8 mouse cellular contexts compared by ENCODE assay signal in genomic region chr11:46052105-46052659, GRCm38 (mm10). TPM values are rescaled to one million over a fixed set of nuclear protein-coding genes. Genes with fewer than 3 reads are reported as not detected.
A peak's percentile ranks its signal among the peaks of the same experiment; 100 is the strongest.
DNase-seq lines count a peak whose midpoint lies in the region; ATAC-seq and TF ChIP-seq lines count a peak whose summit lies in the region.
"Not testable (repeated sequence)": the region's sequence is repeated elsewhere in the genome, so short reads cannot be mapped to it uniquely, and the experiment has no call there.

Gene Gm12166 (minus strand): TSS chr11:46052321.

- intact Hi-C loops in left cerebral cortex, adult 2 months (cut with DNase I) = loop anchor here (1.0 to 2.0 kb wide), 2 partner anchors 72 to 163 kb away; no protein-coding TSS in a partner anchor

- 24% methylated on average over 19 of the region's 19 CpGs for WGBS in hindbrain, embryonic 14.5 days
- WGBS in midbrain, embryonic 11.5 days = 27% methylated on average over 19 of the region's 19 CpGs

- TF ChIP-seq CTCF in left cerebral cortex, adult 2 months (IDR thresholded peaks at IDR 0.05) = peak; percentile 59

- ATAC-seq in hindbrain, embryonic 14.5 days (ENCODE audit: low FRiP score); midbrain, embryonic 11.5 days (ENCODE audit: low FRiP score): not testable (repeated sequence)

- H3K27me3 ChIP-seq in hindbrain, embryonic 14.5 days (ENCODE audit: control insufficient read depth, insufficient read depth, low read length); midbrain, embryonic 11.5 days (ENCODE audit: control insufficient read depth, insufficient read depth, low read length); splenic B cell, adult 2 months (ENCODE audit: control insufficient read depth, insufficient read depth, low read length, poor library complexity, severe bottlenecking): not testable (repeated sequence)

- not testable (repeated sequence) for H3K4me1 ChIP-seq in hindbrain, embryonic 14.5 days (replicated peaks; ENCODE audit: control insufficient read depth, insufficient read depth, low read length); midbrain, embryonic 11.5 days (ENCODE audit: control insufficient read depth, insufficient read depth, low read length)

- H3K36me3 ChIP-seq in hindbrain, embryonic 14.5 days (replicated peaks; ENCODE audit: control insufficient read depth, insufficient read depth); midbrain, embryonic 11.5 days (ENCODE audit: control insufficient read depth, insufficient read depth, low read length); splenic B cell, adult 2 months (ENCODE audit: control insufficient read depth, insufficient read depth, low read length, poor library complexity, severe bottlenecking): not testable (repeated sequence)

- H3K9ac ChIP-seq in hindbrain, embryonic 14.5 days; midbrain, embryonic 11.5 days (ENCODE audit: low read length): not testable (repeated sequence)

- 0 out of 2 replicates have a peak within 1 kb of the TSS, but pooled peaks have one; percentile 10 for H3K4me2 ChIP-seq in hindbrain, embryonic 14.5 days (replicated peaks)
- H3K4me2 ChIP-seq in midbrain, embryonic 11.5 days = not testable (repeated sequence)

- H3K27ac ChIP-seq in hindbrain, embryonic 14.5 days; left cerebral cortex, adult 2 months; midbrain, embryonic 11.5 days (ENCODE audit: low read depth, low read length): not testable (repeated sequence)

- not testable (repeated sequence) for H3K4me3 ChIP-seq in hindbrain, embryonic 14.5 days (replicated peaks; ENCODE audit: low read length); left cerebral cortex, adult 2 months; midbrain, embryonic 11.5 days (ENCODE audit: low read depth, low read length)

- peak; percentile 79 for DNase-seq in A20 (ENCODE audit: low read depth, low spot score)
- peak; percentile 54 to 86 for DNase-seq in adrenal gland, adult (ENCODE audit: inconsistent age in 2 of 2, low spot score in 1 of 2)
- peak; percentile 74 to 82 for DNase-seq in cerebellum, postnatal 14 days
- DNase-seq in gastrocnemius, postnatal 25 days = peak; percentile 56
- not testable (repeated sequence) for DNase-seq in hindbrain, embryonic 14.5 days (ENCODE audit: low spot score)
- DNase-seq in left cerebral cortex, adult 2 months (ENCODE audit: extremely low spot score in 1 of 2, low spot score in 2 of 2) = peak in 1 of 2 experiments; percentile 48
- peak; percentile 85 for DNase-seq in midbrain, embryonic 11.5 days (ENCODE audit: low spot score, missing footprints)
- peak; percentile 74 for DNase-seq in splenic B cell, adult 2 months (ENCODE audit: low read depth, low spot score)

- H3K9me3 ChIP-seq in hindbrain, embryonic 14.5 days (ENCODE audit: control insufficient read depth, low read length); midbrain, embryonic 11.5 days (ENCODE audit: control insufficient read depth, low read length): not testable (repeated sequence)

RNA-seq across cellular contexts. Expression of gene Gm12166, which starts in this region (rescaled TPM):
- 1 to 10 TPM in 1 of 2 experiments, under 1 TPM in 1; 0.51 to 1.2 TPM for total RNA-seq in gastrocnemius, postnatal 25 days (2021)
- 4.4 and 6.6 TPM in 2 replicates for polyA plus RNA-seq in hindbrain, embryonic 14.5 days (2014; fragmentation: Nextera tagmentation; extraction: Ambion mirVana)
- total RNA-seq in left cerebral cortex, adult 2 months (2021) = 1 to 10 TPM; 2.7 to 3.8 TPM
- 1.4 and 2.5 TPM in 2 replicates for polyA plus RNA-seq in midbrain, embryonic 11.5 days (2014; fragmentation: Nextera tagmentation; extraction: Ambion mirVana)
